Mouse (Mus musculus): ENCODE data around the gene Mrpl4. TPM values are rescaled to one million over a fixed set of nuclear protein-coding genes. Genes with fewer than 3 reads are reported as not detected.

The Mrpl4 gene
- polyA plus RNA-seq, 1 experiment from 2014 or later, result 54.6 TPM

- WGBS (ENCODE audit: insufficient replicate concordance), result 70% methylated on average over 7 of the region's 7 CpGs
- Histone ChIP-seq H3K27ac (ENCODE audit: low read depth) (no peak overlapping the region), H3K9ac (replicated peaks) (no peak overlapping the region), H3K4me1 (ENCODE audit: insufficient read depth) (peaks cover 22% of the 10 kb centered on the region), H3K27me3 (ENCODE audit: insufficient read depth, low read length) (0 out of 2 replicates have a peak, but pooled peaks cover 6% of the 10 kb centered on the region), H3K4me3 (ENCODE audit: low read depth, low read length) (no peak overlapping the region), H3K36me3 (replicated peaks; ENCODE audit: insufficient read depth, low read length) (no peaks in the 10 kb centered on the region), H3K4me2 (ENCODE audit: low read depth, low read length) (no peak overlapping the region), H3K9me3 (ENCODE audit: low read length) (no peaks in the 10 kb centered on the region)
- ATAC-seq (no peak), DNase-seq (no peak)
- TF ChIP-seq EP300 (IDR thresholded peaks at IDR 0.05; ENCODE audit: low read depth), result no peak
- TF ChIP-seq CTCF (IDR thresholded peaks at IDR 0.05; ENCODE audit: low read depth), result no peak
Measured at GRCm38 (mm10) chr9:20979769-20980168, 22.8 kb upstream of the Mrpl4 start.

DNA sequence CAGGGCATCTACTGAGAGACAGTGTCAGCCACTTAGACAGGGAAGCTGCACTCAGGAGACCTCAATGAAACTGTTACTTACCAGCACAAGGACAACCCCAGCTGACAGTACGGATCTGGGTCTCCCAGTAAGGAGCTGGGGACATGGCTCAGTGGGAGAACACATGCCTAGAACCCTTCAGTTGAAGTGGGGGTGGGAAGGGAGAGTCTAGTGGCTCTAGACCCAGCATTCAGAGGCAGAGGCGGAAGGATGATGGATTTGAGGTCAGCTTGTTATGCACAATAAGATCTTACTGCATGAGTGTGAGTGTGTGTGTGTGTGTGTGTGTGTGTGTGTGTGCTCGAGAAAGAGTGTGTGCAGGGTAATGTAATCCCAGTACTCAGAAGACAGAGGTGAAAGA is 20.4 kb upstream of the Mrpl4 start:
- no peak overlapping the region for H3K4me2 ChIP-seq (ENCODE audit: low read depth, low read length)
- H3K9me3 ChIP-seq (ENCODE audit: low read length), result no peaks in the 10 kb centered on the region
- H3K27me3 ChIP-seq (ENCODE audit: insufficient read depth, low read length), result no peaks in the 10 kb centered on the region
- 0 out of 2 replicates have a peak, but pooled peaks cover 7% of the 10 kb centered on the region for H3K4me1 ChIP-seq (ENCODE audit: insufficient read depth)
- no peak overlapping the region for H3K4me3 ChIP-seq (ENCODE audit: low read depth, low read length)
- no peak overlapping the region for H3K9ac ChIP-seq (replicated peaks)
- 60% methylated on average over 3 of the region's 3 CpGs for WGBS (ENCODE audit: insufficient replicate concordance)
- ATAC-seq (no peak), DNase-seq (no peak)
- no peak for TF ChIP-seq EP300 (IDR thresholded peaks at IDR 0.05; ENCODE audit: low read depth)
- no peak for TF ChIP-seq CTCF (IDR thresholded peaks at IDR 0.05; ENCODE audit: low read depth)
- no peaks in the 10 kb centered on the region for H3K36me3 ChIP-seq (replicated peaks; ENCODE audit: insufficient read depth, low read length)
- H3K27ac ChIP-seq (ENCODE audit: low read depth), result no peak overlapping the region

- TF ChIP-seq EP300 (IDR thresholded peaks at IDR 0.05; ENCODE audit: low read depth), result no peak
- TF ChIP-seq CTCF (IDR thresholded peaks at IDR 0.05; ENCODE audit: low read depth), result no peak
- no peak overlapping the region for H3K9ac ChIP-seq (replicated peaks)
- no peak overlapping the region for H3K27ac ChIP-seq (ENCODE audit: low read depth)
- H3K4me1 ChIP-seq (ENCODE audit: insufficient read depth), result 0 out of 2 replicates have a peak, but pooled peaks cover 7% of the 10 kb centered on the region
- H3K4me3 ChIP-seq (ENCODE audit: low read depth, low read length), result no peak overlapping the region
- DNase-seq (no peak), ATAC-seq (no peak)
- H3K4me2 ChIP-seq (ENCODE audit: low read depth, low read length), result no peak overlapping the region
- 35% methylated on average over 5 of the region's 5 CpGs for WGBS (ENCODE audit: insufficient replicate concordance)
- H3K9me3 ChIP-seq (ENCODE audit: low read length), result no peaks in the 10 kb centered on the region
- H3K27me3 ChIP-seq (ENCODE audit: insufficient read depth, low read length), result no peaks in the 10 kb centered on the region
- H3K36me3 ChIP-seq (replicated peaks; ENCODE audit: insufficient read depth, low read length), result no peaks in the 10 kb centered on the region
Measured at GRCm38 (mm10) chr9:20983169-20983568, 19.4 kb upstream of the Mrpl4 start.

GRCm38 (mm10) chr9:20986952-20987686 is 15.4 kb upstream of the Mrpl4 start:
- no peak overlapping the region for H3K9ac ChIP-seq (replicated peaks)
- H3K27me3 ChIP-seq (ENCODE audit: insufficient read depth, low read length), result no peaks in the 10 kb centered on the region
- TF ChIP-seq EP300 (IDR thresholded peaks at IDR 0.05; ENCODE audit: low read depth), result no peak
- no peak for TF ChIP-seq CTCF (IDR thresholded peaks at IDR 0.05; ENCODE audit: low read depth)
- DNase-seq (no peak), ATAC-seq (no peak)
- no peaks in the 10 kb centered on the region for H3K36me3 ChIP-seq (replicated peaks; ENCODE audit: insufficient read depth, low read length)
- no peak overlapping the region for H3K4me2 ChIP-seq (ENCODE audit: low read depth, low read length)
- no peak overlapping the region for H3K4me3 ChIP-seq (ENCODE audit: low read depth, low read length)
- H3K9me3 ChIP-seq (ENCODE audit: low read length), result no peaks in the 10 kb centered on the region
- 72% methylated on average over 15 of the region's 15 CpGs for WGBS (ENCODE audit: insufficient replicate concordance)
- peaks cover 4% of the 10 kb centered on the region; the same call in 1 of the 2 replicates for H3K4me1 ChIP-seq (ENCODE audit: insufficient read depth)
- no peak overlapping the region for H3K27ac ChIP-seq (ENCODE audit: low read depth)

DNA sequence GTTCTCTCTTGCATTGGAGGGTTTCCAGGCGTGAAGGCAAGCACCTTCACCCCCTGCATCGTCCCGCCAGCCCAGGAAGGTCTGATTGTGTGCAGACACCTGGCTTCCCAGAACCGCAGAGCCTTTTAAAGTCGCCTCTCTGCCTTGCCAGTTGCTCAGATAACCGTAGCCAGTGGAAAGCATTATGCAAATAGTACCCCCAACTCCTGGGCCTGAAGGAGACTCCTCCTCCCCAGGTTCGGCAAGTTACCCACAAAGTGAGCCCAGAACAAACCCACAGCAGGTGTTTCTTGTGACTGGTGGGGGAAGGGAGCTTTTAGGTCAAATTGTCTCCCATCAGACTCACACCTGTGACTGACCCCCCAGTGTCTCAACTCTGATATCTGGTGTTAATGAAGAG is 14.6 kb upstream of the Mrpl4 start:
- no peak for ATAC-seq
- no peaks in the 10 kb centered on the region for H3K27me3 ChIP-seq (ENCODE audit: insufficient read depth, low read length)
- 44% methylated on average over 7 of the region's 7 CpGs for WGBS (ENCODE audit: insufficient replicate concordance)

GRCm38 (mm10) chr9:20990861-20991260 is 11.7 kb upstream of the Mrpl4 start:
- Histone ChIP-seq H3K9me3 (ENCODE audit: low read length) (no peaks in the 10 kb centered on the region), H3K36me3 (replicated peaks; ENCODE audit: insufficient read depth, low read length) (no peaks in the 10 kb centered on the region), H3K9ac (replicated peaks) (no peak overlapping the region), H3K27ac (ENCODE audit: low read depth) (no peak overlapping the region), H3K4me3 (ENCODE audit: low read depth, low read length) (no peak overlapping the region), H3K27me3 (ENCODE audit: insufficient read depth, low read length) (no peaks in the 10 kb centered on the region), H3K4me1 (ENCODE audit: insufficient read depth) (peaks cover 4% of the 10 kb centered on the region; the same call in 1 of the 2 replicates), H3K4me2 (ENCODE audit: low read depth, low read length) (peak overlapping the region; percentile 38; the same call in 1 of the 2 replicates)
- TF ChIP-seq CTCF (IDR thresholded peaks at IDR 0.05; ENCODE audit: low read depth), result no peak
- TF ChIP-seq EP300 (IDR thresholded peaks at IDR 0.05; ENCODE audit: low read depth), result no peak
- no peak for DNase-seq
- ATAC-seq, result no peak
- WGBS (ENCODE audit: insufficient replicate concordance), result 27% methylated on average over 10 of the region's 10 CpGs

More for the DNA sequence above, 14.6 kb upstream of the Mrpl4 start:
- no peak overlapping the region for H3K4me2 ChIP-seq (ENCODE audit: low read depth, low read length)
- no peaks in the 10 kb centered on the region for H3K9me3 ChIP-seq (ENCODE audit: low read length)
- H3K4me3 ChIP-seq (ENCODE audit: low read depth, low read length), result no peak overlapping the region
- DNase-seq, result no peak
- no peak for TF ChIP-seq EP300 (IDR thresholded peaks at IDR 0.05; ENCODE audit: low read depth)
- no peak for TF ChIP-seq CTCF (IDR thresholded peaks at IDR 0.05; ENCODE audit: low read depth)
- H3K27ac ChIP-seq (ENCODE audit: low read depth), result no peak overlapping the region
- H3K9ac ChIP-seq (replicated peaks), result no peak overlapping the region
- no peaks in the 10 kb centered on the region for H3K36me3 ChIP-seq (replicated peaks; ENCODE audit: insufficient read depth, low read length)
- peaks cover 4% of the 10 kb centered on the region; the same call in 1 of the 2 replicates for H3K4me1 ChIP-seq (ENCODE audit: insufficient read depth)
